Mouse (Mus musculus): ENCODE results near the gene Gm10518.

Gm10518 gene

DNA sequence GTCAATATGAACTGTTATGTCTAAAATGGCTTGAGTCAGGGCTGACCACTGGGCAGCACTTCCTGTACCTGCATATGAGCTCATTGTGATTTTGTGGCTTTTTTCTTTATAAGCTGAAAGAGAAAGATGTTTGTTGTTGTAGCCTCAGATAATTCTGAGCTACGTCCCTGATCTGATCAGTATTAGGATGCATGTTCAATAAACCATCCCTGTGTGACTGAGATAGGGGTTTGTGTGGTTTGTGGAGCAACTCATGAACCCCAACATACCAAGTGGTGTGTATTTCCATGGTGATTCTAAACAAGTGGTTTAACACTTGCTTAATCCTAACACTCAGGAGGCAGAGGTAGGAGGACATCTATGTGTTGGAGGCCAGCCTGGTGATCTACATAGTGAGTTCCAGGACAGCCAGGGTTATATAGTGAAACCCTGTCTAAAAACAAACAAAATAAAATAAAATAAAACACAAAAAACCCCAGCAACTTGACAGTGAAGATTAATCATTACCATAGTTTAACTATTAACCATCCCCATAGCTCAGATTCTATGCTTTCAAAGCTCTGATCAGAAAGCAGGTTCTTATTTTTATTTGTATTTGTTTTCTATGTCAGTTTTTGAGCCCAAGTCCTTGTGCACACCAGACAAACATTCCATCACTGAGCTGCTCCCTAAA, 32.7 kb downstream of the Gm10518 start:
- no peak for DNase-seq

DNA sequence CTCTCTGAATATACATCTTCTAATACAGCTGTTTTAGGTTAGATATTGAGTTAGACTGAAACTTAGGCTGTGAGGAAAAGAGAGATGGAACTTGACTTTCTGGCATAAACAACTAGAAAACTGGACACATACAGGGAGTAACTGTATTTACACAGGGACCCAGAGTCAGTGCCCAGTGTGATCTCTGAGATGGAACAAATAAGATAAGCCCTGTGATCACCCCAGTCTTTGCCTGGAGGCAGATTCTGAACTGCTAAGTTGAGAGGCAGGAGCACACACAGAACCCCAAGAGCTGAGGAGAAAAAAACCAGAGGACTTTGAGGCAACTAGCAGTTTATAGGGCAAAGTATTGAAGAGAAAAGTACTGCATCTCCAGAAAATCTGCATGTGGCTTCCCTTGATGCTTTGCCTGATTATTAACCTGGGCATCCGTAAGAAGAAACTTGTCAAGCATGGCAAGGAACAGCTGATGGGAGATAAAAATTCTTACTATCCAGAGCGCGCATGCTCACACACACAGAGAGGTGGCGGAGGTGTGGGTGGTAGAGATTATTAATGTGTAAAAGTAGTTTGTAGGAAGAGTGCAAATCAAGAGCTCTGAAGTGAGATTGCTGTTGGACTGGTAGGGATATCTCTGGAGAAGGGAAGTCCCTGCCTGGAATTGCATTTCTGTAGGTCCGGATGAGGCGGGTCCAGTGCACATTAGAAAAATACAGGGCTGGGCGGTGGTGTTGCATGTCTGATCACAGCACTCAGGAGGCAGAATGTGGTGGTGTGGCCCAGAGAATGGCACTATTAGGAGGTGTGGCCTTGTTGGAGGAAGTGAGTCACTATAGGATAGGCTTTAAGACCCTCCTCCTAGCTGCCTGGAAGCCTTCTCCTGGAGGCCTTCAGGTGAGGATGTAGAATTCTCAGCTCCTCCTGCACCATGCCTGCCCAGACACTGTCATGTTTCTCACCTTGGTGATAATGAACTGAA, 33.5 kb downstream of the Gm10518 start:
- no peak for DNase-seq

DNA sequence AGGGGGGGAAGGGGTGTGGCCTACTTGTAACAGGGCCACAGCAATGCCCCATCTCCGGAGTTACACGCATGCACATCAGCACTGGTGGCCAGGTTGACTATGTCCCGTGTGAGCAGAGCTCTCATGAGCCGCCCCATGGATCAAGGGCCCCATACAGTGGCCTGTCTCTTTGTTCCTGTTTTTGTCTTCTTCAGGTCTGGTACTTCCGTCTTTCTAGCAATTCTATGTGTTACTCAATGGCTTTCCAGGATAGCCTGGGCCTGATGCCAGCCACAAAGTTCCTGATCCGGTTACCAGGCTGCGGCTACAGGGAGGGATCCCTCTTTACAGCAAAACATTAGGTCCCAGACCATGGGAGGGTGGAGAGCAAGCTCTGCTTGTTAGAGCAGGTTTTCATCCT, 39.4 kb downstream of the Gm10518 start:
- DNase-seq = no peak

DNA sequence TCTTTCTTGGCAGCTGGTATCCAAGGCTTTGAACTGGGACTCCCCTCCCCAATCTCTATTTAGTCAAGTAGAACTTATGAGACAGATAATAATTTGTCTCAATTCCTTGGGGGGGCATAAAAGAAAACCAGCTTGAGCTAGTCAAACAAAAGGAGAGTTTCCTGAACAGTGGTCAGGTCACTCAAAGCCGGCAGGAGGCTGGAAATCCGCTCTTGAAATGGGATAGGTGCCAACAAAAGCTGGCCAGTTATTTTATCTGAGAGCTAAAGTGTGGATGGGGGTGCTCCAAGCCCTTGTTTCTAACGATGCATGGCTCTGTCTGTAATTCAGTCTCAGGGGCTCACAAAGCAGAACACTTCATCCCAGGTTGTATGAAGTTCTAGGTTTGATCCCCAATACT, 40.8 kb downstream of the Gm10518 start:
- no peak for DNase-seq

DNA sequence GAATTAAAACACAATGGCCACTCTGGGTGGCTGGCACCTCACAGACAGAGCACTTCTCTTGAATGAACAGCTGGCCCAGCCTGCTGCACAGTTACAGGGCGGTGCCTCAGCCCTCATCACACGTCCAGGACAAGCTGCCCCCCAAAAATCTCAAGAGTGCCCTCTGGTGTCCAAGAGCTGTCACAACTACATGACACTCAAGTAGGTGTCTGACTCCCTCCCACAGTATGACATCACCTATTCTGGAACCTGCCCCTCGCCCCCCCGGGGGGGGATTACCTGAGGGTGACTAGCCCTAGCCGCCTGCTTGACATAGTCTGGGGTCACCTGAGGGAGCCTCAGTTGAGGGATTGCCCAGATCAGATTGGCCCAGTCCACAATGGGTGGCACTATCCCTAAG, 41.7 kb downstream of the Gm10518 start:
- DNase-seq = peak; percentile 83

DNA sequence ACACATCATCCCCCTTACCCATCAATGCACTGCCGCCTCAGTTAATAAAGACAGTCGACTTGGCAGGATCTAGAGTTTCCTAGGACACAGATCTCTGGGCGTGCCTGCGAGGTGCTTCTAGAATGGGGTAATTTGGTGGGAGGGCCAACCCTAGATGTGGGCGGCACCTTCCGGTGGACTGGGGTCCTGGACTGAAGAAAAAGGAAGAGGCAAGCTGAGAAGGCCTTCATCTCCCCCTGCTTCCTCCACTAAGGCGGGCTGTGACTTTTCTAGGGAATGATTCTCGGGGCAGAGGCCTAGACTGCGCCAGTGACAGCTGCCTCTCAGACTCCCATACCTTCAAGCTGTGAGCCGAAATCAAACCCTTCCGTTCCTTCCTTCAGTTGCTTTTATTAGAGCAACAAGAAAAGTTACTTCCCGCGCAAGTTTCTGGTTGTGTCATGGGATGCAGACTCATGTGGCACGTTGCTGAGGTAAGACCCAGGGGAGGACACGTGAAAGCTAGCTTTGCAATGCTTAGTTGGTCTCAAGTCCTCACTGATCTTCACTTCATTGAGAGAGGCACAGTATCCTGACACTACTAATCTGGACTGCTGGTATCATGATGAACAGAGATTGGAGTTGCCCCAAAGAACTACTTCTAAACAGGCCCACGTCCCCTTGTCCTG, 42.8 kb downstream of the Gm10518 start:
- no peak for DNase-seq

DNA sequence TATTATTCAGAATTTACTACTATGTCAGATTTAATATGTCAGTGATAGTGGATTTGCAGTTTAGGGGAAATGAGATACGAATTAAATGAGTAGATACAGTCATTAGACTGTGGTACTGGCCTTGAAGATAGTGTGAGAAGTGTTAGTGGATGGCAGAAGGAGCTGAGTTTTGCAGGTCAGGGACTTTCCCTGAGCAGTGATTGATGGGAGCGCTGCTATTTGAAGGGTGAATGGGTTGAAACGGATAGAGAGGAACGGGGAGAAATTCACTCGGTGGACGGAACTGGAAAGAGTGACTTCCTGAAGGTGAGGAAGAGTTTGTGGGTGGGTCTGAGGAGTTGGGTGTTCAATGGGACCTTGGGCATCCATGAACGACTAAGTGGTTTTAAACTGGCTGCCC, 44.0 kb downstream of the Gm10518 start:
- no peak for DNase-seq

DNA sequence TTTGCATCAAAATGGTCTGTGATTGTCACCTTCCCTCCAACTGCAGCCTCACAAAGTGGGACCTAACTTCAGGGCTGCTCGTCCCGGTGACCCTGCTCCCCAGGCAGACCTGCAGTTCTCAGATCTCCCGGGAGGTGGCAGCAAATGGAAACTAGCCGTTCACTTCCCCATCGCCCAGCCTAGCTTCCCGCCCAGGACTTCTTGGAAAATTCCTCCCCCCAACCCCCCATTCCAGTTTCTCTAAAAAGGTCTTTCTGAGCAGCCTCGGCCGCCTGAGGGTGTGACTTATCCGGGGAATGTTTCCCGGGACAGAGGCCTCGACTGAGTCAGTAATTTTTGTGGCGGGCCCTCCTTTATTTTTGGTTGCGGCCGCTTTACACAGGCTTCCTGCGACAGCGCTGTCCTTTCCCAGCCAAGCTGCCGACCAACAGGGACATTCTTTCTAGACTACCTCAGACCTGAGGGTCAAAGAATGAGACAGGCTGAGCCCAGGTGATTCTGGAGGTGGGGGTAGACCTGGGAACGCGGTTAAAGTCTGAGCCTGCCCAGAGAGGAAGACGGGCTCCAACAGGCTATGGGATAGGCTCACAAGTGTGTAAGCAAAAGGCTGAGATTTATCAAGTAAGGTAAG, 44.7 kb downstream of the Gm10518 start:
- DNase-seq = peak; percentile 85

DNA sequence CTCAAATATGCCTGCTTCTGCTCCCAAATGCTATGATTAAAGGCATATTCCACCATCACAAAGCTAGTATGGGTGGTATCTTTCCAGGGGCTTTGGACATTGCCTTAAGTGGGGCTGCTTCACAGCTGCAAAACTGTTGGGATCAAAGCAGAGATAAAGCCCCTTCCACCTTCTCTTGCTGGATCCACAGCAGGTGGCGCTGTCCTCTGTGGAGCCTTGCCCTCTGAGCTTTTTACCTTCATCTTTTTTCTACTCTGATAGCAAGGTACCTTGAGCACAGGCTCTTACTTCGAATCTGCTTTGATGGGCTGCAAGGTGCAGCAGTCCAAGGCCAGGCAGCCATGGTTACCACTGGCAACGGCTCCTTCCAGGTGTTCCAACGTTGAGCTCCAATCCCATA, 50.2 kb downstream of the Gm10518 start:
- DNase-seq = peak; percentile 77

All from liver (tissue).